Mouse (Mus musculus): ENCODE data around the gene Tmigd1. TPM values are rescaled to one million over a fixed set of nuclear protein-coding genes. Genes with fewer than 3 reads are reported as not detected.

Tmigd1 gene
- total and polyA plus RNA-seq, 3 experiments = not detected

- H3K4me2 ChIP-seq (ENCODE audit: insufficient read depth, low read depth, poor library complexity, severe bottlenecking) = no peak overlapping the region
- no peaks in the 10 kb centered on the region for H3K79me2 ChIP-seq (replicated peaks; ENCODE audit: control insufficient read depth, extremely low read depth, insufficient read depth, poor library complexity, severe bottlenecking)
- no peaks in the 10 kb centered on the region for H3K36me3 ChIP-seq (replicated peaks in 1 of 2; ENCODE audit: control insufficient read depth in 1 of 2, insufficient read depth in 1 of 2, low read length in 1 of 2)
- no peaks in the 10 kb centered on the region for H3K27me3 ChIP-seq (replicated peaks)
- dilution Hi-C loops (cut with MboI; ENCODE audit: extremely low pct_ligation_motif_present, extremely low pct_unique_long_range_greater_than_20kb, low sequenced_read_pairs) (no loop called here), in situ Hi-C loops (cut with MboI; ENCODE audit: low pct_ligation_motif_present, low pct_unique_long_range_greater_than_20kb, low sequenced_read_pairs) (loop anchor here (5.0 to 10.0 kb wide), 2 partner anchors 102 to 195 kb away; no protein-coding TSS in a partner anchor)
- peaks cover 9 to 36% of the 10 kb centered on the region in 2 experiments; a peak in 3 of 4 replicates for H3K4me1 ChIP-seq (ENCODE audit: control insufficient read depth in 1 of 2, insufficient read depth in 2 of 2)
- H3K9me3 ChIP-seq (replicated peaks; ENCODE audit: low read length) = no peaks in the 10 kb centered on the region
- no peak for DNase-seq (ENCODE audit: extremely low read depth)
- TF ChIP-seq PAX5 (IDR thresholded peaks at IDR 0.05; ENCODE audit: low read length) (no peak), EP300 (IDR thresholded peaks at IDR 0.05; ENCODE audit: low read length) (no peak), MAFK (IDR thresholded peaks at IDR 0.05; ENCODE audit: insufficient replicate concordance, low read length) (no peak), JUN (IDR thresholded peaks at IDR 0.05; ENCODE audit: insufficient read depth, low read depth, low read length) (no peak), USF1 (IDR thresholded peaks at IDR 0.05; ENCODE audit: low read depth, low read length) (no peak), NELFE (IDR thresholded peaks at IDR 0.05; ENCODE audit: low read depth, low read length) (no peak), TCF12 (IDR thresholded peaks at IDR 0.05; ENCODE audit: low read depth, low read length) (no peak), MEF2A (IDR thresholded peaks at IDR 0.05; ENCODE audit: borderline replicate concordance, low read depth, low read length) (no peak), POLR2A (IDR thresholded peaks at IDR 0.05; ENCODE audit: low read depth, low read length) (no peak), MXI1 (IDR thresholded peaks at IDR 0.05; ENCODE audit: low read depth, low read length) (no peak), POLR2AphosphoS2 (IDR thresholded peaks at IDR 0.05; ENCODE audit: low read depth, low read length) (no peak), TBP (conservative IDR thresholded peaks at IDR 0.05; ENCODE audit: low read depth, low read length) (no peak), E2F4 (IDR thresholded peaks at IDR 0.05; ENCODE audit: insufficient replicate concordance, low read depth, low read length) (no peak), ETS1 (conservative IDR thresholded peaks at IDR 0.05; ENCODE audit: low read depth, low read length) (no peak), USF2 (conservative IDR thresholded peaks at IDR 0.05; ENCODE audit: low read depth, low read length) (no peak), MAZ (IDR thresholded peaks at IDR 0.05; ENCODE audit: low read depth, low read length) (no peak), ELF1 (IDR thresholded peaks at IDR 0.05; ENCODE audit: low read depth, low read length) (no peak), UBTF (IDR thresholded peaks at IDR 0.05; ENCODE audit: low read depth, low read length) (no peak), MAX (IDR thresholded peaks at IDR 0.05; ENCODE audit: low read length) (no peak)
- H3K4me3 ChIP-seq (replicated peaks in 1 of 3; ENCODE audit: low read depth in 2 of 3, low read length in 2 of 3, poor library complexity in 1 of 3) = no peak overlapping the region
- H3K9ac ChIP-seq (ENCODE audit: insufficient read depth, low read depth) = no peak overlapping the region
- no peak overlapping the region for H3K27ac ChIP-seq (ENCODE audit: insufficient read depth, low read depth)
Observed at GRCm38 (mm10) chr11:76889339-76890164, 12.4 kb upstream of the Tmigd1 start.

DNA sequence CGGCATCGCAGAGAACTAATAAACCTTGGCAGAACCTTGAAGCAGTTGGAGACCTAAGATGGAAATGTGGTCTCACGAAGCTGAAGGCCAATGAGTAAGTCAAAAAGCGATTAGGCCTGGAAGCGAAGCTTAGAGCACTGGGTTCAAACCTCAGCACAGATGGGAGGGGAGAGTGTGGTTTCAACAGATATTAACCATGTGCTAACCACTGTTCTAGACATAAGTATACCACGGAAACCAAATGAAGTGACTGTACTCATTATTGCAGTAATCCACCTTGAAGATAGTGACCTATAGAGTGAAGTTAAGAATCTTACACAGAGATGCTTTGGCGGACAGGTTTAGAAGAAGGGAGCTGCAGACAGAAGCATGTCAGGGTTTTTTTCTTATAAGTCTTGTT is 10.8 kb upstream of the Tmigd1 start:
- Histone ChIP-seq H3K27me3 (replicated peaks) (no peaks in the 10 kb centered on the region), H3K9ac (ENCODE audit: insufficient read depth, low read depth) (no peak overlapping the region), H3K9me3 (replicated peaks; ENCODE audit: low read length) (no peaks in the 10 kb centered on the region), H3K4me3 (replicated peaks in 1 of 3; ENCODE audit: low read depth in 2 of 3, low read length in 2 of 3, poor library complexity in 1 of 3) (no peak overlapping the region), H3K4me2 (ENCODE audit: insufficient read depth, low read depth, poor library complexity, severe bottlenecking) (no peak overlapping the region), H3K79me2 (replicated peaks; ENCODE audit: control insufficient read depth, extremely low read depth, insufficient read depth, poor library complexity, severe bottlenecking) (no peaks in the 10 kb centered on the region), H3K27ac (ENCODE audit: insufficient read depth, low read depth) (no peak overlapping the region), H3K36me3 (replicated peaks in 1 of 2; ENCODE audit: control insufficient read depth in 1 of 2, insufficient read depth in 1 of 2, low read length in 1 of 2) (no peaks in the 10 kb centered on the region), H3K4me1 (ENCODE audit: control insufficient read depth in 1 of 2, insufficient read depth in 2 of 2) (peaks cover 9 to 37% of the 10 kb centered on the region in 2 experiments; a peak in 3 of 4 replicates)
- in situ Hi-C loops (cut with MboI; ENCODE audit: low pct_ligation_motif_present, low pct_unique_long_range_greater_than_20kb, low sequenced_read_pairs) (loop anchor here (5.0 to 10.0 kb wide), 2 partner anchors 104 to 196 kb away; no protein-coding TSS in a partner anchor), dilution Hi-C loops (cut with MboI; ENCODE audit: extremely low pct_ligation_motif_present, extremely low pct_unique_long_range_greater_than_20kb, low sequenced_read_pairs) (no loop called here)
- DNase-seq (ENCODE audit: extremely low read depth) = no peak
- TF ChIP-seq UBTF (IDR thresholded peaks at IDR 0.05; ENCODE audit: low read depth, low read length) = no peak
- no peak for TF ChIP-seq RAD21 (IDR thresholded peaks at IDR 0.05; ENCODE audit: low read depth, low read length)
- TF ChIP-seq ZNF384 (IDR thresholded peaks at IDR 0.05; ENCODE audit: low read depth, low read length) = no peak
- no peak for TF ChIP-seq MAX (IDR thresholded peaks at IDR 0.05; ENCODE audit: low read length)
- TF ChIP-seq MAFK (IDR thresholded peaks at IDR 0.05; ENCODE audit: insufficient replicate concordance, low read length) = no peak
- TF ChIP-seq ETS1 (conservative IDR thresholded peaks at IDR 0.05; ENCODE audit: low read depth, low read length) = no peak
- TF ChIP-seq BHLHE40 (IDR thresholded peaks at IDR 0.05; ENCODE audit: low read depth, low read length) = no peak
- no peak for TF ChIP-seq ZC3H11A (IDR thresholded peaks at IDR 0.05; ENCODE audit: low read depth, low read length)
- no peak for TF ChIP-seq ZKSCAN1 (IDR thresholded peaks at IDR 0.05; ENCODE audit: borderline replicate concordance, low read depth, low read length)
- no peak for TF ChIP-seq USF2 (conservative IDR thresholded peaks at IDR 0.05; ENCODE audit: low read depth, low read length)
- no peak for TF ChIP-seq POLR2AphosphoS2 (IDR thresholded peaks at IDR 0.05; ENCODE audit: low read depth, low read length)
- TF ChIP-seq JUN (IDR thresholded peaks at IDR 0.05; ENCODE audit: insufficient read depth, low read depth, low read length) = no peak
- no peak for TF ChIP-seq ELF1 (IDR thresholded peaks at IDR 0.05; ENCODE audit: low read depth, low read length)

All from CH12.LX (cell line).